9 mouse cellular contexts compared by ENCODE assay signal in genomic region chr6:70955841-70956240, GRCm38 (mm10). TPM values are rescaled to one million over a fixed set of nuclear protein-coding genes. Genes with fewer than 3 reads are reported as not detected.
DNase-seq lines count a peak whose midpoint lies in the region; ATAC-seq and TF ChIP-seq lines count a peak whose summit lies in the region.
"Had no signal": no experiment of that assay in that cellular context is flagged by ENCODE, and none has a peak within 500 bp of the region (broad histone marks: within the 10 kb centered on the region; RNA-seq: fewer than 3 reads in every experiment).

No protein-coding gene starts in this region.

- no peaks in the 10 kb centered on the region for H3K9me3 ChIP-seq in megakaryocyte, embryonic 14.5 days
- no peaks in the 10 kb centered on the region for H3K9me3 ChIP-seq in limb, embryonic 13.5 days
- H3K9me3 ChIP-seq in stomach, embryonic 15.5 days, result no peaks in the 10 kb centered on the region

- H3K27ac ChIP-seq in cerebellum, adult 2 months (ENCODE audit: insufficient read depth, low read length), result no peak overlapping the region
- no peak overlapping the region for H3K27ac ChIP-seq in limb, embryonic 13.5 days
- H3K27ac ChIP-seq in stomach, embryonic 15.5 days, result no peak overlapping the region
- H3K27ac ChIP-seq: macrophage had no signal

- 4% methylated on average over 12 of the region's 12 CpGs for WGBS in cerebellum, adult 2 months
- 1% methylated on average over 12 of the region's 12 CpGs for WGBS in limb, embryonic 13.5 days
- WGBS in stomach, embryonic 15.5 days, result 2% methylated on average over 12 of the region's 12 CpGs

- no peaks in the 10 kb centered on the region for H3K36me3 ChIP-seq in megakaryocyte, embryonic 14.5 days (replicated peaks; ENCODE audit: low read length)
- no peaks in the 10 kb centered on the region for H3K36me3 ChIP-seq in limb, embryonic 13.5 days
- H3K36me3 ChIP-seq in stomach, embryonic 15.5 days, result no peaks in the 10 kb centered on the region

- peaks cover 1% of the 10 kb centered on the region; the same call in 1 of the 2 replicates for H3K27me3 ChIP-seq in cerebellum, adult 2 months (ENCODE audit: control insufficient read depth, insufficient read depth, low read length)
- H3K27me3 ChIP-seq in megakaryocyte, embryonic 14.5 days (replicated peaks), result peaks cover 83% of the 10 kb centered on the region
- H3K27me3 ChIP-seq in limb, embryonic 13.5 days, result peaks cover 82% of the 10 kb centered on the region
- H3K27me3 ChIP-seq in stomach, embryonic 15.5 days (replicated peaks), result peaks cover 60% of the 10 kb centered on the region

- peak overlapping the region; percentile 97 for H3K4me2 ChIP-seq in limb, embryonic 13.5 days (replicated peaks)
- peak overlapping the region; percentile 78 for H3K4me2 ChIP-seq in stomach, embryonic 15.5 days

- no peak for TF ChIP-seq POLR2A in cerebellum, adult 2 months (IDR thresholded peaks at IDR 0.05; ENCODE audit: borderline replicate concordance, insufficient read depth, low read length)

- peak overlapping the region; percentile 20 for H3K4me3 ChIP-seq in cerebellum, adult 2 months (replicated peaks; ENCODE audit: insufficient read depth, low read depth, low read length)
- peak overlapping the region; percentile 81 for H3K4me3 ChIP-seq in megakaryocyte, embryonic 14.5 days (replicated peaks)
- peak overlapping the region; percentile 58 for H3K4me3 ChIP-seq in limb, embryonic 13.5 days
- peak overlapping the region; percentile 39 for H3K4me3 ChIP-seq in stomach, embryonic 15.5 days (replicated peaks)

- peak overlapping the region; percentile 62 for H3K9ac ChIP-seq in limb, embryonic 13.5 days
- H3K9ac ChIP-seq in stomach, embryonic 15.5 days, result no peak overlapping the region

- no peak for ATAC-seq in megakaryocyte, adult 5-6 weeks (ENCODE audit: poor library complexity, severe bottlenecking)
- no peak for ATAC-seq in limb, embryonic 13.5 days (ENCODE audit: low FRiP score, low read depth)
- no peak for ATAC-seq in stomach, embryonic 15.5 days (ENCODE audit: insufficient read depth, low FRiP score, low read depth)
- ATAC-seq in erythroid progenitor cell, adult 5-6 weeks (replicated peaks; ENCODE audit: low FRiP score, poor library complexity, severe bottlenecking), result no peak

- peak in 1 of 2 experiments; percentile 10 for DNase-seq in cerebellum, adult 2 months
- DNase-seq in cerebellum, adult 9-11 months, result no peak
- DNase-seq in urinary bladder, adult 2 months (ENCODE audit: low spot score), result no peak

- TF ChIP-seq CTCF in cerebellum, adult 2 months (IDR thresholded peaks at IDR 0.05; ENCODE audit: borderline replicate concordance, insufficient read depth, low read depth, low read length), result no peak

- no peaks in the 10 kb centered on the region for H3K4me1 ChIP-seq in cerebellum, adult 2 months (ENCODE audit: control insufficient read depth, insufficient read depth, low read length)
- peaks cover 13% of the 10 kb centered on the region for H3K4me1 ChIP-seq in megakaryocyte, embryonic 14.5 days
- H3K4me1 ChIP-seq in limb, embryonic 13.5 days, result peaks cover 12% of the 10 kb centered on the region
- peaks cover 9% of the 10 kb centered on the region for H3K4me1 ChIP-seq in stomach, embryonic 15.5 days

RNA-seq across cellular contexts. Expression of gene Foxi3, which starts 0.5 kb away (rescaled TPM):
- not detected in 2 replicates for polyA plus RNA-seq in cerebellum, adult 2 months (2012; rRNA removed)
- polyA plus RNA-seq in megakaryocyte, embryonic 14.5 days (2012; ENCODE audit: insufficient read depth, low replicate concordance), result not detected in 2 replicates
- not detected in 2 replicates for total RNA-seq in megakaryocyte, adult 5-6 weeks (2015)
- not detected in 2 replicates for total RNA-seq in megakaryocyte, adult 5-6 weeks (2017)
- polyA plus RNA-seq in limb, embryonic 13.5 days (2015; fragmentation: Nextera tagmentation; extraction: Ambion mirVana), result 0.15 and 0.20 TPM in 2 replicates
- not detected in 2 replicates for polyA plus RNA-seq in stomach, embryonic 15.5 days (2015; fragmentation: Nextera tagmentation; extraction: Ambion mirVana)
- not detected in 2 replicates for total RNA-seq in erythroid progenitor cell, adult 5-6 weeks (2015; ENCODE audit: low replicate concordance)
- total RNA-seq in erythroid progenitor cell, adult 5-6 weeks (2017; ENCODE audit: low replicate concordance), result not detected in 2 replicates
- not detected in 2 replicates for polyA plus RNA-seq in urinary bladder, adult 2 months (2012; rRNA removed)
- polyA plus RNA-seq: macrophage had no signal

RNA-seq across cellular contexts. Expression of gene Tex37, which starts 37.1 kb away (rescaled TPM):
- not detected in 2 replicates for polyA plus RNA-seq in cerebellum, adult 2 months (2012; rRNA removed)
- polyA plus RNA-seq in megakaryocyte, embryonic 14.5 days (2012; ENCODE audit: insufficient read depth, low replicate concordance), result not detected in 2 replicates
- not detected in 2 replicates for total RNA-seq in megakaryocyte, adult 5-6 weeks (2015)
- not detected in 2 replicates for total RNA-seq in megakaryocyte, adult 5-6 weeks (2017)
- not detected in 2 replicates for polyA plus RNA-seq in limb, embryonic 13.5 days (2015; fragmentation: Nextera tagmentation; extraction: Ambion mirVana)
- not detected in 2 replicates for polyA plus RNA-seq in stomach, embryonic 15.5 days (2015; fragmentation: Nextera tagmentation; extraction: Ambion mirVana)
- not detected in 2 replicates for total RNA-seq in erythroid progenitor cell, adult 5-6 weeks (2015; ENCODE audit: low replicate concordance)
- not detected in 2 replicates for total RNA-seq in erythroid progenitor cell, adult 5-6 weeks (2017; ENCODE audit: low replicate concordance)
- not detected in 2 replicates for polyA plus RNA-seq in urinary bladder, adult 2 months (2012; rRNA removed)
- polyA plus RNA-seq: macrophage had no signal

Comparison
In these comparisons a context has a peak if more than half of its experiments do, and no peak if none do; other contexts are left out.
1. H3K4me3 ChIP-seq: peak in every context shown above with its lines; median percentile 81 in megakaryocyte, embryonic 14.5 days; 58 in limb, embryonic 13.5 days; 39 in stomach, embryonic 15.5 days; 20 in cerebellum, adult 2 months.